Mouse (Mus musculus) kidney, adult 2 months (tissue): Measurements from ENCODE around the gene Stxbp3. TPM values are rescaled to one million over a fixed set of nuclear protein-coding genes. Genes with fewer than 3 reads are reported as not detected.

Experiments used
- DNase-seq: peaks from one replicate; pipeline ENCODE4 v3.0.0; 2021
- H3K27ac ChIP-seq: fragments of 200-500 bp; 2 replicates; pipeline ENCODE4 v1.5.1; 2012; ENCODE audit warnings: low read depth, low read length, control low read depth, inconsistent platforms; ENCODE audit not compliant: insufficient read depth
- H3K27me3 ChIP-seq: fragments of 200-500 bp; replicated peaks from 2 replicates; pipeline ENCODE4 v1.6.1; 2012; ENCODE audit warnings: mild to moderate bottlenecking, moderate library complexity, low read length, inconsistent platforms; ENCODE audit not compliant: control insufficient read depth, insufficient read depth
- H3K36me3 ChIP-seq: fragments of 200-500 bp; 2 replicates; pipeline ENCODE4 v1.6.1; 2012; ENCODE audit warnings: mild to moderate bottlenecking, moderate library complexity, low read length, inconsistent platforms; ENCODE audit not compliant: control insufficient read depth, insufficient read depth
- H3K4me1 ChIP-seq: fragments of 200-500 bp; 2 replicates; pipeline ENCODE4 v1.6.1; 2011; ENCODE audit warnings: low read length; ENCODE audit not compliant: control insufficient read depth, insufficient read depth
- H3K4me3 ChIP-seq: fragments of 200-500 bp; 2 replicates; pipeline ENCODE4 v1.5.1; 2011; ENCODE audit warnings: mild to moderate bottlenecking, low read depth, low read length, control low read depth; ENCODE audit not compliant: insufficient read depth
- CTCF ChIP-seq: fragments of 200-500 bp; conservative IDR thresholded peaks from 2 replicates; pipeline ENCODE4 v1.5.1; 2011; ENCODE audit warnings: low read depth, mild to moderate bottlenecking, control low read depth, low read length, moderate library complexity, mixed read lengths; ENCODE audit not compliant: insufficient read depth, insufficient read length
- POLR2A ChIP-seq: fragments of 200-500 bp; IDR thresholded peaks from one replicate; pipeline ENCODE4 v1.6.1; 2011; ENCODE audit warnings: low read depth, low read length, control low read depth
- WGBS: fragments of 180-500 bp; shearing (Covaris S2); methylation state at CpG from one replicate; pipeline ENCODE4 v1.1.7; 2018; 5-methylcytosine and 5-hydroxymethylcytosine counted together
- polyA plus RNA-seq: library from polyadenylated mRNA; depleted of rRNA; stranded (reverse); fragments of >200 nt; gene quantifications from 2 replicates; pipeline ENCODE4 v1.2.3, GENCODE M21; 2012; rRNA removed

The Stxbp3 gene
- 10.5 and 14.4 TPM in 2 replicates for polyA plus RNA-seq

DNA sequence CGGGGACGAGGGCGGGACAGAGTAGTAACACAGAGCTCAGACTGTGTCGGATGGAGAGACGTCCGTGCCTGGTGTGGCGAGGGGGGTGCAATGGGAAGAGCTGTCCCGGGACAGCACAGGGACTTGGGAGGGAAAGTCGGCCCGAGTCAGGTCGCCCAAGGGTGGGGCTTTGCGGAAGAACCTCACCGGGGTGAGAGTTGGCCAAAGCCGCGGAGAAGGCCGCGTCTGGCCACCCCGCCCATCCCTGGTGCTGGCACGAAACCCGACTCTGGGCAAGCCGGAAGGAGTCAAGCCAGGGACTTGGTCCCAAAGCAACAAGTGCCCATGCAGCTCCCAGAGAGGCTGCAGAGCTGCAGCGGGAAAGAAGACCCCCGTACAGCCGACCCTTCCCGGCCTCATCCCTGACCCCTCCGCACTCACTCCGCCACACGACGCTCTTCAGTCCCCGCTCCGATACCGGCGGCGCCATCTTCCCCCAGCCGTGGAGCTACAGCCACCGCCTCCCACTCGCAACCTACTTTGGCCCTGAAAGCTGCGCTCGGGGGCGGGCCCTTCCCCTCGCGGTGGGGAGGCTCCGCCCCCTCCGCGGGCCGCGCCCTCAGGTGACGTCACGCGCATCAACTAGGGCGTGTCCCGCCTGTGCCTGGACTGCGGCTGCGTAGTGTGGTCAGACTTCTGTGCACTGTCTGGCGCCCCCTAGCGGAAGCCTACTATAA lies at the start of gene Stxbp3:
Gene Stxbp3, minus strand, starts transcription at position 527 of the 716 bp plus-strand sequence.
- Histone ChIP-seq H3K4me1 (peaks cover 18% of the 10 kb centered on the region), H3K36me3 (no peaks in the 10 kb centered on the region), H3K27me3 (no peaks in the 10 kb centered on the region), H3K27ac (peak within 1 kb of the TSS; percentile 42), H3K4me3 (peak within 1 kb of the TSS; percentile 91)
- WGBS, result under 1% methylated on average over 56 of the region's 56 CpGs
- peak; percentile 99 for DNase-seq
- TF ChIP-seq POLR2A (peak; percentile 63), CTCF (peak; percentile 90)

DNA sequence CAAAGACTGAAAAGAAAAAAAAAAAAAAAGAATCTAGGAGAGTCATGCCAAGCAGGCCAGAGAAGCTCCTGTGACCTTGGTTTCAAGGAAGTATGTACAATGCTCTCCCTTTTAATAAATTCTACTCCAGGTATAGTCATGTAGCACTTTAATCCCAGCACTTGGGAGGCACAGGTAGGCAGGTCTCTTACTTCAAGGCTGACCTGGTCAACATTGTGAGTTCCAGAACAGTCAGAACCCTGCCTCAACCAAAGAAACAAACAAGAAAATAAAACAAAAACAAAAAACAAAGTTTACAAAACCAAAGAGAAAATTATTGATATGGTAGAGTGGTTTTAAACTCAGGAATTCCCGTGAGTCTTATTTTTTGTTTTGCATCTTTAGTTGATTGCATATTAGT lies 49.6 kb upstream of the Stxbp3 start, which contains the start of gene Fndc7:
Gene Fndc7, minus strand, starts transcription at position 101 of the 400 bp plus-strand sequence.
- 75% methylated on average over 1 of the region's 1 CpGs for WGBS
- no peaks in the 10 kb centered on the region for H3K36me3 ChIP-seq
- H3K27ac ChIP-seq, result no peak within 1 kb of the TSS
- DNase-seq, result no peak
- no peak within 1 kb of the TSS for H3K4me3 ChIP-seq
- no peak for TF ChIP-seq CTCF
- TF ChIP-seq POLR2A, result no peak
- H3K27me3 ChIP-seq, result no peaks in the 10 kb centered on the region; the same call in 1 of the 2 replicates
- H3K4me1 ChIP-seq, result no peaks in the 10 kb centered on the region; the same call in 1 of the 2 replicates

DNA sequence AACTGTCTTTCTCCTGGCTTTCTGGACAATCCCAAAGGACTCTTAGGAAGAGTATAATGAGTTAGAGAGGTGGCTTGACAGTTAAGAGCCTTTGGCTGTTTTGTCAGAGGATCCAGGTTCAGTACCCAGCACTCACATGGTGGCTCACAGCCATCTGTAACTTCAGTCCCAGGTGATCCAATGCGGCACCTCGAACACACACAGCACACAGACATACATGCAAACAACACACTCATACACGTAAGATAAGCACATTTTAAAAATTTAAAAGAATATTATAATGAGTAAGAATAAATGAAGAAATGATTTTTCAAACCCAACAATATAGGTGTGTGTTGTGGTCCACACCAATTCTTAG lies 47.3 kb upstream of the Stxbp3 start:
- no peaks in the 10 kb centered on the region for H3K36me3 ChIP-seq
- H3K27me3 ChIP-seq, result no peaks in the 10 kb centered on the region; the same call in 1 of the 2 replicates
- H3K4me1 ChIP-seq, result no peaks in the 10 kb centered on the region; the same call in 1 of the 2 replicates
- TF ChIP-seq CTCF (no peak), POLR2A (no peak)
- 94% methylated on average over 3 of the region's 3 CpGs for WGBS
- H3K27ac ChIP-seq, result no peak overlapping the region
- no peak for DNase-seq
- H3K4me3 ChIP-seq, result no peak overlapping the region

DNA sequence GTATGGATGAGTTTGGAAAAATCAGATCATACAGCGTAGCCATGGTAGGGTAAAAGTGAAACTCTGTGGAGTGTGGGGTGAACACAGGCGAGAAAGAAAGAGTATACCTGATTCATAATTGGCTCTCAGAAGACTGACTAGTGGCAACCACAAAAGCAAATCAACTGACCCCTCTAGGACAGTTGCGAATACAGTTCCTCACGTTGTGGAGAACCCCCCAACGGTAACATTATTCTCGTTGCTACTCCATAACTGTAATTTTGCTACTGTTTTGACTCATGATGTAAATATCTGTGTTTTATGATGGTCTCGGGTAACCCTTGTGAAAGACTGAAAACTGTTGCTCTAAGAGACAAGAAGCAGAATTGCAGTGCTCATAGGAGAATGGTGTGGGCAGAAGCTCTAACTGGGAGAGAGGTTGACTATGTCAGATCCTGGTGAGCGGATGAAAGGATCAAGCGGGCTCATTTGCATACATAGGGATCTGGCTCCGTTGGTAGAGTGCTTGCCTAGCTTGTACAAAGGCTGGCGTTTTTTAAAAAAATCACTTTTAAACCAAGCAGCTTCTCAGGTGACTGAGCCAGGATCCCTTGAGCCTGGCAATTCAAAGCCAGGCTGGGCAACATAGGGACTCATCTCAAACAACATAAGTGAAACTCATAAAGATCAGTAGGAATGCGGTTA lies 46.8 kb upstream of the Stxbp3 start:
- no peak overlapping the region for H3K27ac ChIP-seq
- no peaks in the 10 kb centered on the region; the same call in 1 of the 2 replicates for H3K4me1 ChIP-seq
- 86% methylated on average over 12 of the region's 12 CpGs for WGBS
- no peak overlapping the region for H3K4me3 ChIP-seq
- no peaks in the 10 kb centered on the region; the same call in 1 of the 2 replicates for H3K27me3 ChIP-seq
- TF ChIP-seq CTCF (no peak), POLR2A (no peak)
- no peak for DNase-seq
- H3K36me3 ChIP-seq, result no peaks in the 10 kb centered on the region

DNA sequence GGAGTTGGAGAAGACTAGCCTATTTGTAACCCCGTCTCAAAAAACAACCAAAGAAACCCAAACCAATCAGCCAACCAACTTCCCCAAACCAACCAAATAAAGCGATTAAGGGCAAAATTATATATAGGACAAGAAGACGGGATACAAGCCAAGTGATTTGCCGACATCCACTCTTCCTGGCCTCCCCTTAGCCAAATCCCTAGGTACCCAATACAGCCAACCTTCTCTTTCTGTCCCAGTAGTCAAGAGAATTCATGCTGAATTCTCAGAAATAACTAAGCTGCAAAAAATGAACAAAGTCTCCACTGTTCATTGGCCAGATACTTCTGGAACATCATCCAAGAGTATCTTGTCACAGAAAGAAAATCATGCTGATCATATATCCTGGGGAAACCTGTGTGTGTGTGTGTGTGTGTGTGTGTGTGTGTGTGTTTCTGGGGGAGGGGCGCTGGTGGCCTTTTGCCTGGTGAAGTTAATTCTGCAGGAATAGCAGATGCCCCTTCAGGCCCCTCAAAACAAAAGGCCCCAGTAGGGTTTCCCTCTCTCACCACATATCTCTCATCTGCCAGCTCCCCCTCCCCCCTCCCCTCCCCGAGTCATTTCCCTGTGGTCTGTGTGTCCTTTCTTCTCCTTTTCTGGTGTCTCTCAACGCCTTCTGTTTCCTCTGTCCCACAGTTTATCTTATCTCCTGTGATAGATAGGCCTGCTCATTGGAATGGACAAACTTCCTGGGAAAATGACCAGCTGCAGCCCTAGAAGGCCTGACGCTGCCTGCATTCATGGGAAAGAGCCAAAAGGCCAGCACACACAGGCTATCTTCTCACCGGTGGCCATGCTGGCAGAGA lies 45.6 kb upstream of the Stxbp3 start:
- no peak for DNase-seq
- Histone ChIP-seq H3K4me1 (no peaks in the 10 kb centered on the region), H3K27me3 (no peaks in the 10 kb centered on the region; the same call in 1 of the 2 replicates), H3K4me3 (no peak overlapping the region), H3K36me3 (no peaks in the 10 kb centered on the region), H3K27ac (no peak overlapping the region)
- TF ChIP-seq CTCF (no peak), POLR2A (no peak)
- 64% methylated on average over 9 of the region's 9 CpGs for WGBS

DNA sequence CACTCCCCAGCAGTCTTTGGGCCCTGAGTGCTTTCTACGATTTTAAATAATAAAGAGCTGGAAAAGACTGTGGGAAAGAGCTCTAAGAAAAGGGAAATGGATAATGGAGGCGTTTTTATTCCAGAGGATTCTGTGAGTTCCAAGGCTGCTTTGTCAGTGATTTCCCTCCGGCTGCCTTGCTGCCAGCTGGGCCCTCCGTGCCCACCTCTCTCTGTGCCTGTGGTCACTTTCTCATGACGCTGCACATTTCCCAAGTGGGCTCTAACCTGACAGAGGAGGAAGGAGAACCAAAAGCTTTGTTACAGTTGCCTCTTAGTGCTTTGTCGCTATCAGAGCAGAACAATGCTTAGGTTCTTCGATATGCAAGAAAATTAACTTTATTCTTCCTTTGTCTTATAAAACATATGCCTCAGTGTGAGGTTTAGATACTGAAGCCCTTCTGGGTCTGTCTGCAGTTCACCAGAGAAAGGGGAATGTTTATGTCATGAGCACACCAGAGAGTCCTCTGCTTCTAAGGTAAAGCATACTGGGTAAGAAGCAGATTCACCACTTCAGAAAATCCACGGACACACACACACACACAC lies 44.5 kb upstream of the Stxbp3 start:
- Histone ChIP-seq H3K4me3 (no peak overlapping the region), H3K36me3 (no peaks in the 10 kb centered on the region), H3K4me1 (no peaks in the 10 kb centered on the region), H3K27me3 (no peaks in the 10 kb centered on the region; the same call in 1 of the 2 replicates), H3K27ac (no peak overlapping the region)
- DNase-seq, result no peak
- 71% methylated on average over 8 of the region's 8 CpGs for WGBS
- TF ChIP-seq POLR2A, result no peak
- no peak for TF ChIP-seq CTCF
